Comparison of ENCODE assay signal across 15 mouse cellular contexts in genomic region chr5:120135823-120136222, GRCm38 (mm10). TPM values are rescaled to one million over a fixed set of nuclear protein-coding genes. Genes with fewer than 3 reads are reported as not detected.
A peak's percentile ranks its signal among the peaks of the same experiment; 100 is the strongest.
DNase-seq lines count a peak whose midpoint lies in the region; ATAC-seq lines count a peak whose summit lies in the region.
"Had no signal": no experiment of that assay in that cellular context is flagged by ENCODE, and none has a peak within 500 bp of the region (broad histone marks: within the 10 kb centered on the region; RNA-seq: fewer than 3 reads in every experiment).

No protein-coding gene starts in this region.

- 67% methylated on average over 3 of the region's 3 CpGs for WGBS in kidney, embryonic 16.5 days
- WGBS in embryonic facial prominence, embryonic 10.5 days = 68% methylated on average over 3 of the region's 3 CpGs
- WGBS in limb, embryonic 10.5 days = 68% methylated on average over 3 of the region's 3 CpGs
- 59% methylated on average over 3 of the region's 3 CpGs for WGBS in midbrain, embryonic 12.5 days

- H3K9me3 ChIP-seq in kidney, embryonic 16.5 days (ENCODE audit: low read length) = no peaks in the 10 kb centered on the region
- no peaks in the 10 kb centered on the region for H3K9me3 ChIP-seq in embryonic facial prominence, embryonic 10.5 days
- no peaks in the 10 kb centered on the region for H3K9me3 ChIP-seq in limb, embryonic 10.5 days (replicated peaks)
- no peaks in the 10 kb centered on the region for H3K9me3 ChIP-seq in midbrain, embryonic 12.5 days
- H3K9me3 ChIP-seq: forebrain, embryonic 13.5 days; hindbrain, embryonic 15.5 days had no signal

- peaks cover 20% of the 10 kb centered on the region for H3K36me3 ChIP-seq in kidney, embryonic 16.5 days (ENCODE audit: insufficient read depth, low read length)
- H3K36me3 ChIP-seq in embryonic facial prominence, embryonic 10.5 days (replicated peaks) = peaks cover 80% of the 10 kb centered on the region
- H3K36me3 ChIP-seq in limb, embryonic 10.5 days = peaks cover 72% of the 10 kb centered on the region
- peaks cover 29% of the 10 kb centered on the region for H3K36me3 ChIP-seq in midbrain, embryonic 12.5 days
- H3K36me3 ChIP-seq: hindbrain, embryonic 15.5 days had no signal

- DNase-seq in kidney, postnatal 4 days = no peak
- no peak for DNase-seq in embryonic facial prominence, embryonic 10.5 days (ENCODE audit: low spot score)
- DNase-seq in limb, embryonic 10.5 days (ENCODE audit: low spot score) = no peak
- no peak for DNase-seq in gastrocnemius, postnatal 14 days
- no peak for DNase-seq in yolk sac, embryonic 10.5 days (ENCODE audit: low spot score)
- no peak for DNase-seq in layer of hippocampus, postnatal 14 days (ENCODE audit: low spot score in 2 of 2)
- DNase-seq: cerebellum, postnatal 36 days; gastrocnemius, postnatal 36 days; kidney, postnatal 10 days; retina, postnatal 1 day had no signal

- H3K27ac ChIP-seq in kidney, embryonic 16.5 days (ENCODE audit: low read length) = no peak overlapping the region
- H3K27ac ChIP-seq in embryonic facial prominence, embryonic 10.5 days (replicated peaks) = peak overlapping the region; percentile 65
- peak overlapping the region; percentile 53; the same call in 1 of the 2 replicates for H3K27ac ChIP-seq in limb, embryonic 10.5 days
- H3K27ac ChIP-seq in midbrain, embryonic 12.5 days (replicated peaks) = peak overlapping the region; percentile 58
- H3K27ac ChIP-seq: forebrain, embryonic 13.5 days; left cerebral cortex, adult 2 months had no signal

- intact Hi-C loops in gastrocnemius, postnatal 14 days (cut with DNase I; ENCODE audit: low total_unique reads) = no loop called here

- H3K27me3 ChIP-seq in kidney, embryonic 16.5 days (ENCODE audit: insufficient read depth, low read length) = no peaks in the 10 kb centered on the region
- H3K27me3 ChIP-seq in embryonic facial prominence, embryonic 10.5 days (replicated peaks; ENCODE audit: low read depth, poor library complexity, severe bottlenecking) = no peaks in the 10 kb centered on the region
- no peaks in the 10 kb centered on the region for H3K27me3 ChIP-seq in limb, embryonic 10.5 days (ENCODE audit: low read depth, poor library complexity, severe bottlenecking)
- H3K27me3 ChIP-seq in midbrain, embryonic 12.5 days = peaks cover 28% of the 10 kb centered on the region
- H3K27me3 ChIP-seq: forebrain, embryonic 13.5 days; hindbrain, embryonic 15.5 days had no signal

- no peak overlapping the region for H3K9ac ChIP-seq in kidney, embryonic 16.5 days (replicated peaks; ENCODE audit: low read length)
- no peak overlapping the region for H3K9ac ChIP-seq in midbrain, embryonic 12.5 days (replicated peaks)
- H3K9ac ChIP-seq: forebrain, embryonic 13.5 days; hindbrain, embryonic 15.5 days had no signal

- ATAC-seq in kidney, embryonic 16.5 days (ENCODE audit: low FRiP score, low TSS enrichment) = 0 out of 2 replicates have a peak, but pooled peaks have one; percentile 7
- ATAC-seq in midbrain, embryonic 12.5 days (ENCODE audit: low FRiP score, low read depth) = no peak; the same call in 1 of the 2 replicates
- ATAC-seq: forebrain, embryonic 13.5 days had no signal

- no peak overlapping the region for H3K4me3 ChIP-seq in kidney, embryonic 16.5 days (ENCODE audit: low read length)
- no peak overlapping the region for H3K4me3 ChIP-seq in embryonic facial prominence, embryonic 10.5 days
- H3K4me3 ChIP-seq in limb, embryonic 10.5 days = no peak overlapping the region
- no peak overlapping the region for H3K4me3 ChIP-seq in midbrain, embryonic 12.5 days
- H3K4me3 ChIP-seq: forebrain, embryonic 13.5 days; hindbrain, embryonic 15.5 days; left cerebral cortex, adult 2 months had no signal

- no peak overlapping the region for H3K4me2 ChIP-seq in kidney, embryonic 16.5 days (replicated peaks; ENCODE audit: low read depth, low read length)
- no peak overlapping the region for H3K4me2 ChIP-seq in midbrain, embryonic 12.5 days (replicated peaks)
- H3K4me2 ChIP-seq: forebrain, embryonic 13.5 days; hindbrain, embryonic 15.5 days had no signal

- H3K4me1 ChIP-seq in kidney, embryonic 16.5 days (ENCODE audit: insufficient read depth, low read length) = no peaks in the 10 kb centered on the region
- peaks cover 14% of the 10 kb centered on the region for H3K4me1 ChIP-seq in embryonic facial prominence, embryonic 10.5 days
- peaks cover 18% of the 10 kb centered on the region for H3K4me1 ChIP-seq in limb, embryonic 10.5 days
- H3K4me1 ChIP-seq in midbrain, embryonic 12.5 days = peaks cover 8% of the 10 kb centered on the region; the same call in 1 of the 2 replicates

RNA-seq across cellular contexts. Expression of gene Rbm19, which starts 19.6 kb away (rescaled TPM):
- 26.0 and 28.1 TPM in 2 replicates for polyA plus RNA-seq in kidney, embryonic 16.5 days (2015; fragmentation: Nextera tagmentation; extraction: Ambion mirVana)
- 37.5 and 38.5 TPM in 2 replicates for polyA plus RNA-seq in embryonic facial prominence, embryonic 10.5 days (2016; fragmentation: Nextera tagmentation; extraction: Ambion mirVana)
- 37.4 and 45.1 TPM in 2 replicates for polyA plus RNA-seq in limb, embryonic 10.5 days (2016; fragmentation: Nextera tagmentation; extraction: Ambion mirVana)
- polyA plus RNA-seq in midbrain, embryonic 12.5 days (2016; fragmentation: Nextera tagmentation; extraction: Ambion mirVana) = 26.7 and 29.5 TPM in 2 replicates
- 10 to 100 TPM; 14.4 to 18.6 TPM for total RNA-seq in gastrocnemius, postnatal 14 days (2021)
- total RNA-seq in layer of hippocampus, postnatal 14 days (2021) = 10 to 100 TPM; 20.3 to 23.9 TPM
